Mouse (Mus musculus) liver, adult 2 months (tissue): ENCODE measurements around the gene Vmn2r11.
"Not testable (repeated sequence)": the region's sequence is repeated elsewhere in the genome, so short reads cannot be mapped to it uniquely, and the experiment has no call there.

Source experiments
- CTCF ChIP-seq: fragments of 200-500 bp; IDR thresholded peaks from 2 replicates; pipeline ENCODE4 v1.5.1; 2011; ENCODE audit warnings: low read depth, low read length, control low read depth
- POLR2A ChIP-seq: fragments of 200-500 bp; IDR thresholded peaks from 2 replicates; pipeline ENCODE4 v1.6.1; 2011; ENCODE audit warnings: low read length, control low read depth; ENCODE audit not compliant: insufficient read depth; ENCODE audit errors: extremely low read depth

- peak; percentile 43; the same call in 1 of the 2 replicates for TF ChIP-seq CTCF
- not testable (repeated sequence) for TF ChIP-seq POLR2A
Observed at GRCm38 (mm10) chr5:109072016-109072415, 12.6 kb upstream of the Vmn2r11 start.
